8 mouse cellular contexts compared by ENCODE assay signal in genomic region chr6:136672467-136672866, GRCm38 (mm10). TPM values are rescaled to one million over a fixed set of nuclear protein-coding genes. Genes with fewer than 3 reads are reported as not detected.
DNase-seq lines count a peak whose midpoint lies in the region; ATAC-seq and TF ChIP-seq lines count a peak whose summit lies in the region.

No protein-coding gene starts in this region.

- DNase-seq in limb, embryonic 14.5 days (ENCODE audit: low spot score), result peak; percentile 70
- no peak for DNase-seq in limb, embryonic 10.5 days (ENCODE audit: low spot score)
- peak; percentile 68 to 76 for DNase-seq in left cerebral cortex, adult 18-20 months (ENCODE audit: low spot score in 2 of 2)
- DNase-seq in right cerebral cortex, postnatal 36 days (ENCODE audit: low spot score in 2 of 2), result peak; percentile 50 to 75
- no peak for DNase-seq in spleen, adult 12 weeks (ENCODE audit: low spot score)
- DNase-seq in hindbrain, embryonic 14.5 days (ENCODE audit: low spot score), result no peak

- H3K4me2 ChIP-seq in limb, embryonic 14.5 days (replicated peaks; ENCODE audit: low read depth, low read length, severe bottlenecking), result no peak overlapping the region
- H3K4me2 ChIP-seq in embryonic facial prominence, embryonic 13.5 days, result no peak overlapping the region
- H3K4me2 ChIP-seq in heart, embryonic 13.5 days, result peak overlapping the region; percentile 40
- no peak overlapping the region for H3K4me2 ChIP-seq in hindbrain, embryonic 14.5 days (replicated peaks)

- ATAC-seq in limb, embryonic 14.5 days (ENCODE audit: low FRiP score, low read depth), result 0 out of 2 replicates have a peak, but pooled peaks have one; percentile 53
- no peak for ATAC-seq in embryonic facial prominence, embryonic 13.5 days (ENCODE audit: insufficient number of reproducible peaks, insufficient read depth, low FRiP score, low TSS enrichment, low read depth)
- no peak for ATAC-seq in heart, embryonic 13.5 days (ENCODE audit: extremely low read depth, insufficient number of reproducible peaks, low FRiP score, low TSS enrichment)
- no peak for ATAC-seq in hindbrain, embryonic 14.5 days (ENCODE audit: low FRiP score)

- H3K4me3 ChIP-seq in limb, embryonic 14.5 days (replicated peaks; ENCODE audit: low read length), result no peak overlapping the region
- no peak overlapping the region for H3K4me3 ChIP-seq in limb, embryonic 10.5 days
- H3K4me3 ChIP-seq in embryonic facial prominence, embryonic 13.5 days, result no peak overlapping the region
- H3K4me3 ChIP-seq in heart, embryonic 13.5 days, result no peak overlapping the region
- H3K4me3 ChIP-seq in hindbrain, embryonic 14.5 days (replicated peaks; ENCODE audit: low read length), result no peak overlapping the region

- H3K4me1 ChIP-seq in limb, embryonic 14.5 days (ENCODE audit: control insufficient read depth, insufficient read depth, low read length), result no peaks in the 10 kb centered on the region
- 0 out of 2 replicates have a peak, but pooled peaks cover 4% of the 10 kb centered on the region for H3K4me1 ChIP-seq in limb, embryonic 10.5 days
- H3K4me1 ChIP-seq in embryonic facial prominence, embryonic 13.5 days, result no peaks in the 10 kb centered on the region
- H3K4me1 ChIP-seq in heart, embryonic 13.5 days, result peaks cover 28% of the 10 kb centered on the region
- no peaks in the 10 kb centered on the region for H3K4me1 ChIP-seq in hindbrain, embryonic 14.5 days (replicated peaks; ENCODE audit: control insufficient read depth, insufficient read depth, low read length)

- no peak overlapping the region for H3K9ac ChIP-seq in limb, embryonic 14.5 days (ENCODE audit: low read depth, low read length, severe bottlenecking)
- no peak overlapping the region for H3K9ac ChIP-seq in embryonic facial prominence, embryonic 13.5 days
- H3K9ac ChIP-seq in heart, embryonic 13.5 days, result peak overlapping the region; percentile 30
- no peak overlapping the region for H3K9ac ChIP-seq in hindbrain, embryonic 14.5 days

- H3K27ac ChIP-seq in limb, embryonic 14.5 days (replicated peaks; ENCODE audit: low read depth, low read length), result no peak overlapping the region
- H3K27ac ChIP-seq in limb, embryonic 10.5 days, result no peak overlapping the region
- H3K27ac ChIP-seq in embryonic facial prominence, embryonic 13.5 days, result 0 out of 2 replicates have a peak overlapping the region, but pooled peaks have one; percentile 23
- peak overlapping the region; percentile 83 for H3K27ac ChIP-seq in heart, embryonic 13.5 days (replicated peaks)
- H3K27ac ChIP-seq in hindbrain, embryonic 14.5 days, result no peak overlapping the region

- no peaks in the 10 kb centered on the region for H3K9me3 ChIP-seq in limb, embryonic 14.5 days (ENCODE audit: control insufficient read depth, low read length)
- H3K9me3 ChIP-seq in limb, embryonic 10.5 days (replicated peaks), result no peaks in the 10 kb centered on the region
- H3K9me3 ChIP-seq in embryonic facial prominence, embryonic 13.5 days, result 0 out of 2 replicates have a peak, but pooled peaks cover 5% of the 10 kb centered on the region
- H3K9me3 ChIP-seq in heart, embryonic 13.5 days, result peaks cover 17% of the 10 kb centered on the region; the same call in 1 of the 2 replicates
- H3K9me3 ChIP-seq in hindbrain, embryonic 14.5 days (ENCODE audit: control insufficient read depth, low read length), result no peaks in the 10 kb centered on the region

- no peaks in the 10 kb centered on the region for H3K36me3 ChIP-seq in limb, embryonic 14.5 days (ENCODE audit: control insufficient read depth, insufficient read depth, low read length)
- H3K36me3 ChIP-seq in limb, embryonic 10.5 days, result no peaks in the 10 kb centered on the region
- no peaks in the 10 kb centered on the region for H3K36me3 ChIP-seq in embryonic facial prominence, embryonic 13.5 days
- H3K36me3 ChIP-seq in heart, embryonic 13.5 days, result no peaks in the 10 kb centered on the region; the same call in 1 of the 2 replicates
- no peaks in the 10 kb centered on the region for H3K36me3 ChIP-seq in hindbrain, embryonic 14.5 days (replicated peaks; ENCODE audit: control insufficient read depth, insufficient read depth)

- no peak for TF ChIP-seq POLR2A in limb, embryonic 14.5 days (IDR thresholded peaks at IDR 0.05; ENCODE audit: borderline replicate concordance, extremely low read depth, insufficient read depth, insufficient read length)

- no peaks in the 10 kb centered on the region for H3K27me3 ChIP-seq in limb, embryonic 14.5 days (ENCODE audit: control insufficient read depth, insufficient read depth, low read length)
- H3K27me3 ChIP-seq in limb, embryonic 10.5 days (ENCODE audit: low read depth, poor library complexity, severe bottlenecking), result no peaks in the 10 kb centered on the region
- no peaks in the 10 kb centered on the region for H3K27me3 ChIP-seq in embryonic facial prominence, embryonic 13.5 days
- H3K27me3 ChIP-seq in heart, embryonic 13.5 days (replicated peaks), result no peaks in the 10 kb centered on the region
- no peaks in the 10 kb centered on the region for H3K27me3 ChIP-seq in hindbrain, embryonic 14.5 days (ENCODE audit: control insufficient read depth, insufficient read depth, low read length)

- 57% methylated on average over 7 of the region's 7 CpGs for WGBS in limb, embryonic 14.5 days
- WGBS in limb, embryonic 10.5 days, result 84% methylated on average over 7 of the region's 7 CpGs
- 59% methylated on average over 7 of the region's 7 CpGs for WGBS in embryonic facial prominence, embryonic 13.5 days
- 26% methylated on average over 7 of the region's 7 CpGs for WGBS in heart, embryonic 13.5 days
- 76% methylated on average over 7 of the region's 7 CpGs for WGBS in hindbrain, embryonic 14.5 days

RNA-seq across cellular contexts. Expression of gene Plbd1, which starts 10.7 kb away (rescaled TPM):
- polyA plus RNA-seq in limb, embryonic 14.5 days (2012; rRNA removed), result 4.0 and 5.6 TPM in 2 replicates
- 14.3 and 19.8 TPM in 2 replicates for polyA plus RNA-seq in limb, embryonic 14.5 days (2014; fragmentation: Nextera tagmentation; extraction: Ambion mirVana)
- polyA plus RNA-seq in limb, embryonic 10.5 days (2016; fragmentation: Nextera tagmentation; extraction: Ambion mirVana), result 0.63 and 1.4 TPM in 2 replicates
- 6.4 and 9.9 TPM in 2 replicates for polyA plus RNA-seq in embryonic facial prominence, embryonic 13.5 days (2015; fragmentation: Nextera tagmentation; extraction: Ambion mirVana)
- polyA plus RNA-seq in heart, embryonic 13.5 days (2015; fragmentation: Nextera tagmentation; extraction: Ambion mirVana), result 6.3 TPM in 2 replicates
- under 1 TPM; 0.16 to 0.65 TPM for total RNA-seq in left cerebral cortex, adult 18-20 months (2021)
- polyA plus RNA-seq in hindbrain, embryonic 14.5 days (2014; fragmentation: Nextera tagmentation; extraction: Ambion mirVana), result 2.5 and 2.9 TPM in 2 replicates

Comparison
In these comparisons a context has a peak if more than half of its experiments do, and no peak if none do; other contexts are left out.
1. DNase-seq: peak in limb, embryonic 14.5 days (single experiment), left cerebral cortex, adult 18-20 months (2 of 2) and right cerebral cortex, postnatal 36 days (2 of 2); none in limb, embryonic 10.5 days (single experiment), spleen, adult 12 weeks (single experiment) and hindbrain, embryonic 14.5 days (single experiment).
2. H3K27ac ChIP-seq: peak in embryonic facial prominence, embryonic 13.5 days (single experiment) and heart, embryonic 13.5 days (single experiment); none in limb, embryonic 14.5 days (single experiment), limb, embryonic 10.5 days (single experiment) and hindbrain, embryonic 14.5 days (single experiment).